Mouse (Mus musculus): ENCODE results near the gene Artn. TPM values are rescaled to one million over a fixed set of nuclear protein-coding genes. Genes with fewer than 3 reads are reported as not detected.
A peak's percentile ranks its signal among the peaks of the same experiment; 100 is the strongest.

The Artn gene
- polyA plus RNA-seq, 1 experiment from 2014 or later, result 7.0 TPM

- Histone ChIP-seq H3K4me2 (ENCODE audit: low read length) (no peak overlapping the region), H3K4me3 (ENCODE audit: low read depth, low read length) (no peak overlapping the region), H3K9me3 (ENCODE audit: control insufficient read depth, low read length) (no peaks in the 10 kb centered on the region), H3K27ac (ENCODE audit: low read depth) (no peak overlapping the region), H3K27me3 (replicated peaks; ENCODE audit: control insufficient read depth, insufficient read depth, low read length) (no peaks in the 10 kb centered on the region), H3K36me3 (ENCODE audit: control insufficient read depth, insufficient read depth, low read length) (peaks cover 24% of the 10 kb centered on the region), H3K4me1 (replicated peaks; ENCODE audit: control insufficient read depth, insufficient read depth, low read length) (0 out of 2 replicates have a peak, but pooled peaks cover 3% of the 10 kb centered on the region), H3K9ac (ENCODE audit: low read length) (no peak overlapping the region)
- DNase-seq (ENCODE audit: low spot score) (no peak), ATAC-seq (replicated peaks; ENCODE audit: low FRiP score, low TSS enrichment, low read depth) (no peak)
- WGBS, result 53% methylated on average over 4 of the region's 4 CpGs
Measured at GRCm38 (mm10) chr4:117957492-117957891, 27.9 kb upstream of the Artn start.

GRCm38 (mm10) chr4:117947493-117947892 lies 17.9 kb upstream of the Artn start:
- no peak overlapping the region for H3K27ac ChIP-seq (ENCODE audit: low read depth)
- 74% methylated on average over 7 of the region's 7 CpGs for WGBS

GRCm38 (mm10) chr4:117946639-117947305 lies 17.2 kb upstream of the Artn start:
- 80% methylated on average over 11 of the region's 11 CpGs for WGBS
- H3K36me3 ChIP-seq (ENCODE audit: control insufficient read depth, insufficient read depth, low read length), result no peaks in the 10 kb centered on the region; the same call in 1 of the 2 replicates
- H3K9ac ChIP-seq (ENCODE audit: low read length), result no peak overlapping the region
- H3K4me2 ChIP-seq (ENCODE audit: low read length), result no peak overlapping the region
- ATAC-seq (replicated peaks; ENCODE audit: low FRiP score, low TSS enrichment, low read depth) (no peak), DNase-seq (ENCODE audit: low spot score) (no peak)
- H3K4me1 ChIP-seq (replicated peaks; ENCODE audit: control insufficient read depth, insufficient read depth, low read length), result no peaks in the 10 kb centered on the region
- H3K27ac ChIP-seq (ENCODE audit: low read depth), result no peak overlapping the region
- H3K27me3 ChIP-seq (replicated peaks; ENCODE audit: control insufficient read depth, insufficient read depth, low read length), result no peaks in the 10 kb centered on the region
- H3K9me3 ChIP-seq (ENCODE audit: control insufficient read depth, low read length), result no peaks in the 10 kb centered on the region
- H3K4me3 ChIP-seq (ENCODE audit: low read depth, low read length), result no peak overlapping the region

More at GRCm38 (mm10) chr4:117947493-117947892, 17.9 kb upstream of the Artn start:
- Histone ChIP-seq H3K9me3 (ENCODE audit: control insufficient read depth, low read length) (no peaks in the 10 kb centered on the region), H3K9ac (ENCODE audit: low read length) (no peak overlapping the region), H3K4me2 (ENCODE audit: low read length) (no peak overlapping the region), H3K36me3 (ENCODE audit: control insufficient read depth, insufficient read depth, low read length) (peaks cover 3% of the 10 kb centered on the region), H3K4me1 (replicated peaks; ENCODE audit: control insufficient read depth, insufficient read depth, low read length) (no peaks in the 10 kb centered on the region), H3K4me3 (ENCODE audit: low read depth, low read length) (no peak overlapping the region), H3K27me3 (replicated peaks; ENCODE audit: control insufficient read depth, insufficient read depth, low read length) (no peaks in the 10 kb centered on the region)
- no peak for DNase-seq (ENCODE audit: low spot score)
- no peak for ATAC-seq (replicated peaks; ENCODE audit: low FRiP score, low TSS enrichment, low read depth)

GRCm38 (mm10) chr4:117943317-117943716 lies 13.8 kb upstream of the Artn start:
- no peak for ATAC-seq (replicated peaks; ENCODE audit: low FRiP score, low TSS enrichment, low read depth)
- Histone ChIP-seq H3K27ac (ENCODE audit: low read depth) (no peak overlapping the region), H3K4me2 (ENCODE audit: low read length) (no peak overlapping the region), H3K27me3 (replicated peaks; ENCODE audit: control insufficient read depth, insufficient read depth, low read length) (no peaks in the 10 kb centered on the region), H3K9ac (ENCODE audit: low read length) (no peak overlapping the region), H3K36me3 (ENCODE audit: control insufficient read depth, insufficient read depth, low read length) (no peaks in the 10 kb centered on the region; the same call in 1 of the 2 replicates), H3K4me1 (replicated peaks; ENCODE audit: control insufficient read depth, insufficient read depth, low read length) (no peaks in the 10 kb centered on the region), H3K4me3 (ENCODE audit: low read depth, low read length) (no peak overlapping the region), H3K9me3 (ENCODE audit: control insufficient read depth, low read length) (no peaks in the 10 kb centered on the region)
- DNase-seq (ENCODE audit: low spot score), result no peak
- 24% methylated on average over 5 of the region's 5 CpGs for WGBS

GRCm38 (mm10) chr4:117936964-117937363 lies 7.4 kb upstream of the Artn start:
- WGBS, result 90% methylated on average over 5 of the region's 5 CpGs
- ATAC-seq (replicated peaks; ENCODE audit: low FRiP score, low TSS enrichment, low read depth), result 0 out of 2 replicates have a peak, but pooled peaks have one; percentile 20
- H3K36me3 ChIP-seq (ENCODE audit: control insufficient read depth, insufficient read depth, low read length), result no peaks in the 10 kb centered on the region
- no peak overlapping the region for H3K4me3 ChIP-seq (ENCODE audit: low read depth, low read length)
- H3K4me1 ChIP-seq (replicated peaks; ENCODE audit: control insufficient read depth, insufficient read depth, low read length), result no peaks in the 10 kb centered on the region
- no peak overlapping the region for H3K4me2 ChIP-seq (ENCODE audit: low read length)
- H3K27me3 ChIP-seq (replicated peaks; ENCODE audit: control insufficient read depth, insufficient read depth, low read length), result no peaks in the 10 kb centered on the region
- no peaks in the 10 kb centered on the region for H3K9me3 ChIP-seq (ENCODE audit: control insufficient read depth, low read length)
- no peak overlapping the region for H3K9ac ChIP-seq (ENCODE audit: low read length)
- no peak for DNase-seq (ENCODE audit: low spot score)
- H3K27ac ChIP-seq (ENCODE audit: low read depth), result no peak overlapping the region

GRCm38 (mm10) chr4:117934081-117934480 lies 4.5 kb upstream of the Artn start:
- peaks cover 6% of the 10 kb centered on the region; the same call in 1 of the 2 replicates for H3K27me3 ChIP-seq (replicated peaks; ENCODE audit: control insufficient read depth, insufficient read depth, low read length)
- no peaks in the 10 kb centered on the region for H3K36me3 ChIP-seq (ENCODE audit: control insufficient read depth, insufficient read depth, low read length)
- H3K9ac ChIP-seq (ENCODE audit: low read length), result no peak overlapping the region
- ATAC-seq (replicated peaks; ENCODE audit: low FRiP score, low TSS enrichment, low read depth) (no peak), DNase-seq (ENCODE audit: low spot score) (no peak)
- H3K4me1 ChIP-seq (replicated peaks; ENCODE audit: control insufficient read depth, insufficient read depth, low read length), result peaks cover 6% of the 10 kb centered on the region
- H3K4me2 ChIP-seq (ENCODE audit: low read length), result no peak overlapping the region
- no peak overlapping the region for H3K27ac ChIP-seq (ENCODE audit: low read depth)
- 82% methylated on average over 4 of the region's 4 CpGs for WGBS
- no peak overlapping the region for H3K4me3 ChIP-seq (ENCODE audit: low read depth, low read length)
- H3K9me3 ChIP-seq (ENCODE audit: control insufficient read depth, low read length), result no peaks in the 10 kb centered on the region

GRCm38 (mm10) chr4:117933248-117933647 lies 3.7 kb upstream of the Artn start:
- ATAC-seq (replicated peaks; ENCODE audit: low FRiP score, low TSS enrichment, low read depth) (no peak), DNase-seq (ENCODE audit: low spot score) (no peak)
- Histone ChIP-seq H3K9ac (ENCODE audit: low read length) (no peak overlapping the region), H3K4me2 (ENCODE audit: low read length) (no peak overlapping the region), H3K4me3 (ENCODE audit: low read depth, low read length) (no peak overlapping the region), H3K9me3 (ENCODE audit: control insufficient read depth, low read length) (no peaks in the 10 kb centered on the region), H3K27me3 (replicated peaks; ENCODE audit: control insufficient read depth, insufficient read depth, low read length) (peaks cover 8% of the 10 kb centered on the region; the same call in 1 of the 2 replicates), H3K27ac (ENCODE audit: low read depth) (no peak overlapping the region), H3K36me3 (ENCODE audit: control insufficient read depth, insufficient read depth, low read length) (no peaks in the 10 kb centered on the region), H3K4me1 (replicated peaks; ENCODE audit: control insufficient read depth, insufficient read depth, low read length) (peaks cover 15% of the 10 kb centered on the region)
- 83% methylated on average over 5 of the region's 5 CpGs for WGBS

- Histone ChIP-seq H3K4me2 (ENCODE audit: low read length) (peak overlapping the region; percentile 86), H3K9me3 (ENCODE audit: control insufficient read depth, low read length) (no peaks in the 10 kb centered on the region), H3K36me3 (ENCODE audit: control insufficient read depth, insufficient read depth, low read length) (no peaks in the 10 kb centered on the region), H3K27me3 (replicated peaks; ENCODE audit: control insufficient read depth, insufficient read depth, low read length) (peaks cover 36% of the 10 kb centered on the region), H3K9ac (ENCODE audit: low read length) (peak overlapping the region; percentile 41), H3K4me1 (replicated peaks; ENCODE audit: control insufficient read depth, insufficient read depth, low read length) (peaks cover 20% of the 10 kb centered on the region), H3K27ac (ENCODE audit: low read depth) (peak overlapping the region; percentile 36; the same call in 1 of the 2 replicates), H3K4me3 (ENCODE audit: low read depth, low read length) (peak overlapping the region; percentile 43)
- 3% methylated on average over 13 of the region's 13 CpGs for WGBS
- ATAC-seq (replicated peaks; ENCODE audit: low FRiP score, low TSS enrichment, low read depth), result no peak; the same call in 1 of the 2 replicates
- peak; percentile 82 for DNase-seq (ENCODE audit: low spot score)
Measured at GRCm38 (mm10) chr4:117928699-117929241, 793 bp downstream of the Artn start.

All from intestine, embryonic 14.5 days (tissue).